Mouse (Mus musculus): ENCODE results near the gene Ccdc24.

Gene Ccdc24

DNA sequence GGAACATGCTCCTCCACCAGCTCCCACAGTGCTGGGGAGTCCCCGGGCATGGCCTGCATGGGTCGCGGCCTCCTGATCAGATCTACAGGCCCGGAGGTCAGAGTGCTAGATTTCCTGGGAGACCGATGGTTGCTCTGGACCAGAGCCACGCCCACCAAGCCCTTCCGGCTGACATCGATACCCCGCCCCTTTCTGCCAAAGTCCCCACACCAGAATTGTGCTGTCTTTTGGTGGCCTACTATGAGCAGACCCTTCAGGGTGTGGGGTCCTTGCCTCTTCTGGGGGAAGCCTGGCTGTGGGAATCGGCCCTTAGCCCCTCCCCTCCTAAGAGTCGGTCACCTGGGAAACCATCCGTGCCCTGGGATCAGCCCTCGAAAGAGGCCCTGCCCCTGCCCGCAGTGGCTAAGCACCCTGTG, at the start of gene Ccdc24:
Gene Ccdc24, minus strand, starts transcription at position 87 of the 416 bp plus-strand sequence.
- no peak for DNase-seq (ENCODE audit: low read depth, low spot score)

DNA sequence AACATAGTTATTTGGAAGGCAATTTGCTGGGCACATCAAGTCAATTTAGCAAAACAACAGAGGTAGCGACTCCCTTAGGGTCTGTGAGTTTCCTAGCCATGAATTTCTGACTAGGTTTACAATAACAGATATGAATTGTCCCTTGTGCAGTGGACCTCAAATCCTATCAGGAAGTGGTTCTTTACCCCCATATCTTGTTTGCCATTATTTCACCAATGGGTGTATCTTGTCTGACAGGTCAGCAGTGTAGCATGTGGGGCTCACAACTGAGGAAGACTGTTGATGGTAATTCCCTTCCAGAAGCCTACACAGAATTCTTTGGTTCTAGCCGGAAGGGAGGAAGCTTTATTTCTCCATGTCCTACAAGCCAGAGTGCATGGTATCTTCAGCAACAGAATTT, 49.0 kb upstream of the Ccdc24 start:
- DNase-seq (ENCODE audit: low read depth, low spot score): no peak

DNA sequence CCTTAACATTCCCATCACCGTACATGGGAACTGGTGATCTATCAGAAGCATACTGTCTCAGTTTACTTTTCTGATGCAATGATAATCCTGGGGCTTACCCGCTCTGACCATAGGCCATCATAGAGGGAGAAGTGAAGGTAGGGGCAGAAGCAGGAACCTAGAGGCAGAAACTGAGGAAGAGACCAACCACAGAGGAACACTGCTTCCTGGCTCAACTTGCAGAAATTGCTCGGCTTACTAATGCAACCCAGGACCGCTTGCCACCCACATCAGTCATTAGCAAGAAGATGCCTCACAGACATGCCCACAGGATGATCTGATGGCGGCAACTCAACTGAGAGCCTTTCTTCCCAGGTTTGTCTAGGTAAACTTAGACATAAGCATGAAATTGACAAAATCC, 46.4 kb upstream of the Ccdc24 start:
- no peak for DNase-seq (ENCODE audit: low read depth, low spot score)

DNA sequence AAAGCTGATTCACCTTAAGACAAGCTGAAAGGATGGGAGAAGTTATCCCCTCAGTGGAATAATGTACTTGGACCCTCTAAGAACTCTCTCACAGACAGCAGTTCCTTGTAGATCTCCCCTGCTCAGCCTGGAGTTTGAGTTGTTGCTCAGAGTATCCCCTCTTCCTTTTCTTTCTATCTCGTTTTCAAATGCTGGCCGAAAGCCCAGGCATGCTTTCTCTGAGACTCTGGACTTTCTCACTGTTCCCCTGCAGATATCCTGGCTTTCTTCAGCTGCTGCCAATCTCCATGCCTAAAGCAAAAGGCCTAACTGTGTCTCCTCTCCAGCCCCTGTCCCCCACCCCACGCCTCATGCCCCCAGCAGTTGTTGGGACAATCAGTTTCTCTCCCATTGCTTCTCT, 45.9 kb upstream of the Ccdc24 start:
- DNase-seq (ENCODE audit: low read depth, low spot score): no peak

DNA sequence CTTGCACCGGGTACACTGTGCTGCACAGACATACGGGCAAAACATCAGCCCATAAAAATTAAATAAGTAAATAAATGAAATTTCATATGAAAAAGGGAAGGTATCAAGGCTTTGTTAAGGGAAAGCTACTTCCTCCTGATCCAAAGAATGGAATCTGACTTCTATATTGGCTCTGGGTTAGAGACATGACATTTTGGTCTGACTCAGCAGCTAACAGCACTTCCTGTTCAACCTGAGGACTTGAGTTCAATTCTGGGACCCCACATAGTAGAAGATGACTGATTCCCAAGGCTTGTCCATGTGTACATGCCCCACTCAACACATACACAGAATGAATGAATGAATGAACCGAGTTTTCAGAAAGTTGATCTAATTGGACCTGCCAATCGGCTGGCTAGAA, 45.5 kb upstream of the Ccdc24 start:
- DNase-seq (ENCODE audit: low read depth, low spot score): no peak

DNA sequence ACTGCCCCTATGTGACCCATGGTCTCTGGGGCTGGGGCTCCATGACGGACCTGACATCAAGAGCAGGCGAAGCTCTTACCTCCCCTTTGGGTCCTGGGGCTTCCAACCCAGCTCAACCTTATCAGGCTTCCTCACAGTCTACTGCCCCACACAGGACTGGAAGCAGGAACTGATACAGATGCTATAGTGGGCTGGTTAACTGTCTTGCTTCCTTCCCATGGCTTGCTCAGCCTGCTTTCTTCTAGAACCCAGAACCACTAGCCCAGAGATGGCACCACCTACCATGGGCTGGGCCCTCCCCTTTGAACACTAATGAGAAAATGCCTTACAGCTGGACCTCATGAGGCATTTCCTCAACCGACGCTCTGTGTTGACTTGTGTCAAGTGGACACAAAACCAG, 45.0 kb upstream of the Ccdc24 start:
- DNase-seq (ENCODE audit: low read depth, low spot score): no peak

DNA sequence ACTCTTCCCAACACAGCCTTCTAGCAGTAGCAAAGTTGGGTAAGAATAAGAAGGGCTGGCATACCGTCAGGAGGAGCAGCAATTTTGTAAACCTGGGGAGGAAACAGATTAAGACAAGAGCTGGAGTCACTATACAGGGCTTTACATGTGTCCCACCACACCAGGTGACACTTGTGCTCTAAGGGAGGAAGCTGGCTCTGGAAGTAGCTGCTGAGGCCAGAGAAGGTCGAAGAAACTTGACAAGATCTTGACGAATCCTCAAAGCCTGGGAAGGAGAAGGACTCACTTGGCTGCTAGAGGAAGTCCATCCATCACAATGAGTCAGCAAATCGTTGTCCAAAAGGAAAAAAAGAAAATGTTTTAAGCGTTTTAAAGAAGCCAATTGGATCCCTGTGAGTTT, 44.0 kb upstream of the Ccdc24 start:
- peak; percentile 47 for DNase-seq (ENCODE audit: low read depth, low spot score)

DNA sequence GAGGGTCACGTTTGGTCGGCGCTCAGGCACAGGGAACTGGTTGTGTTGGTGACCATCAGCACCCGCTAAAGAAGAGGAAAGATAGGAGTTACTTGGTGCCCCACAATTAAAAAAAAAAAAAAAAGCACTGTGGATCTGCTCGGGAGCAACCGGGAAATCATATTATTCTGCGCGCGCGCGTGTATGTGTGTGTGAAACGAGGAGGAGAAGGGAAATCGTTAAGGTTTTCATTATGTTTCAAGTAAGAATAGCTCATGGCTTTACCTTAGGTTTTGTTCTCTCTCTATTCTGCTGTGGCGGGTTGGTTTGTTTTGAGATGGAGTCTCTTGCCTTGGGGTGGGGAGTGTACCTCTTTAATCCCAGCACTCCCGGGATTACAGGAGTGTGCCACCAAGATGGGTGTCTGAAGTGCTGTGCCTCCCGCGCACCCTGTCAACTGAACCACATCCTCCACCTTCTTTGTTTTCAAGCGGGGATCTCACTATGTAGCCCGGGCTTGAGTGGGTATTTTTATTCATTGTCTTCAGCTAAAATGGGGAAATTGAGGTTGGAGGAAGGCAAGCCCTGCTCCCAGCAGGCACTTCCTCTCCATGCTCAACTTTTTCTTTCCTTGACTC, 43.2 kb upstream of the Ccdc24 start:
- peak; percentile 31 for DNase-seq (ENCODE audit: low read depth, low spot score)

DNA sequence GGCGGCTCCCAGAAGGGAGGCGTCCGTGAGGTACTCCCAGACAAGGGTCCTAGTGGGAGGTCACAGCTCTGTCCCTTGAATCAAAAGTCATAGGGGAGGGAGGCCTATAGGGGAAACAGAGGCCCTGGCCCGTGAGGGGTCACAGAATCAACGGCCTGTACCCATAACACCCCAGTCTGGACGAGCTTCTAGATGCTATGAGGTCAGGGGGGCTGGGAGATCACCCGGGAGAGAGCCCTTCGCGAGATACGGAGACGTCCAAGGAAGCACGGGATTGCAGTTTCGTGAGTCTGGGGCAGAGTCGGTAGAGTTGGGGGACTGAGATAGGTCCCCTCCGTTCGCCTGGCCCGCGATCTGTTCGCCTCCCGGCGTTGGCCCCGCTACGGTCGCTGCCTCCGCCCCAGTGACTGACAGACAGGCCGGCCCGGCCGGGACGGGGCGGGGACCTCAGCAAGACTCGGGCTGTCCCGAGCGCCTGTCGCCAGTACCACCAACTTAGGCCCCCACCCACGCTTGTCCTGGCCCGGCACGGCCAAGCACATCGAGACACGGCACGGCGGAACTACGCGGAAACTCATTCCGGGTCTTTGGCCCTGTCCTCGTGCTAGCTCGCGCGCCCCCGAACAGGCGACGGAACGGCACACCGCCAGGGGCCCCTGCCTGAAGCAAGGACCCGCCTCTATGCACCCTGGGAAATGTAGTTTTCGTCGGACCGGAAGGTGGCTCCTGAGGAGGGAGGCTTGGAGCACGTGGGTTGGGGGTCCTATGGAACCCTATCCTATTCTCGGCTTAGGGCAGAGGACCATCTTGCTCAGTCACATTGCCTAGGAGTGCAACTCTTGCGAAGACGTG, 42.5 kb upstream of the Ccdc24 start, which contains the start of gene Ipo13:
Gene Ipo13, minus strand, starts transcription at position 409 of the 852 bp plus-strand sequence.
- peak; percentile 88 for DNase-seq (ENCODE audit: low read depth, low spot score)

DNA sequence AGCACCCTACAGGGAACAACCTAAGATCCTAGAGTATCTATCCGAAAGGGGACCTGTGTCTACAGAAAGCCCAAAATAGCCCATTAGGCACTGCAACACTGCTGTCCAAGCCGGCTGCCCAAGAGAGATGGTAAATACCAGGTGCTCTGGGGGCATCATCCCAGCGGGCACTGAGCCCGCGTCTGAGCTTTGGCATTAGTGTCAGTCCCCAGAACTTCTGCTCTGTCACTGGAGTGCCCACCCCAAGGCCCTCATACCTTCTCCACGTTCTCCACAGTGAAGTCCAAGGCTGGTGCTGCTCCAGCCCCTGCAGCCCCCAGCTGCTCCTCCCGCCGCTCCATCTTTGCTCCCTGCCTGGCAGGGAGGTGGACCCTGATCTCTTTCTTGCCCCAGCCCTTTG, 41.7 kb upstream of the Ccdc24 start:
- no peak for DNase-seq (ENCODE audit: low read depth, low spot score)

DNA sequence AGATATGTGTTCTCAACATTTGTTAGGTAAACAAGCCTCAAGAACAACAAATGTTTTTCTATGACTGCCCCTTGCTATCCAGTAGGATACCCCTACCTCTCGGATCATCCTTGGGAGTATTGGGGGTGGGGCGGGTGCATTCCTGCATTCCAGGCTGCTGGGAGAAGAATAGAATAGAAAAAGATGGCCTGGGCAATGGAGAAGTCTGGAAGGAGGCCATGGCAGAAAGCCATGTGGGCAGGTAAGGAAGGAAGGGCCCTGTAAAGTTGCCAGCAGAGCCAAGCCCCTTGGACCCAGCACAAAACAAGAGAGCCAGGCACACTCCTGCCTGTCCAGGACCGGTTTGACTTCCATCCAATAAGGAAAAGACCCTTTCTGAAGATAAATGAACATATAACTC, 41.1 kb upstream of the Ccdc24 start:
- peak; percentile 49 for DNase-seq (ENCODE audit: low read depth, low spot score)

DNA sequence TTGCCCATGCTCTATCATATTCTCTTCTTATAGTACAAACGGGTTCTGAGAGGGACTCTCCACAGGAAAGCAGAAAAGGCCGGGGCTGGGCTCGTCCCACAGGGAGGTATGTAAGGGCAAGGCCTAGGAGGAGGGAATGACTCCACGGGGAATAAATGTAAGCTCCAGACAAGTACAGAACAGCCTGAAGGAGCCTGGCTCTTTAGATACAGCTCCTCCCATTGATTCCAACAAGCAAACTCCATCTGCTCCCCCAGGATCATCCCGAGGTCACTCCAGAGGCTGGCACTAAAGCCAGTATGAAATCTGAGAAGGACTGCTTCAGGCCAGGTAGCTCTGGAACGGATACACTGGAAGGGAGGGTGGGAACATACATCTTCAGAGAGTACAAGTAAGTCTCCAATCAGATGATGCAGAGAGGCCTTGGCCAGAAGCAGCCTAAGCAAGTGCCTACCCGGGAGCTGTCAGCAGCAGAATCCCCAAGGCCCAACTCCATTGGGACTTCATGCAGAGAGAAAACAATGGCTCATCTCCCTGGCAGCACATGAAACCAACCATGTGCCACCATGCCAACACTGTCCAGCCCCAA, 40.4 kb upstream of the Ccdc24 start:
- peak; percentile 70 for DNase-seq (ENCODE audit: low read depth, low spot score)

DNA sequence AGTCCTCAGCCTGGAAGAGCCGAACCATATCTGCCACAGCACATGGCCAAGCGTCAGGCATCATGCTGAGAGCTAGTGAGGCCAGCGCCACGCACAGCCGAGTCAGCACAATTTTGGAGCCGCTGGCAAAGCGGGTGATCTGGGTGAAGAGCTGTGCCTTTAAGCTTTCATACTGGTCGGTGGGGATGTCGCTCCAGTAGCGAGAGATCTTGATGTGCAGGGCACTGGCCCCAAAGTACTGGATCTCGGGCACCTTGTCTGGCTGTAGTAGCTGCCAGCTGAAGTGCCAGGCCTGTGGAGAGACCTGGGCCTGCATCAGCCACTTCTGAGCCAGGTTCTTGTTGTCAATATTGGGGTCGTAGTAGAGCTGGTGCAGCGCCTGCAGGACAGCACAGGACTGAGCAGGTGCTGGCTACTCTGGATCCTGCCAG, 39.8 kb upstream of the Ccdc24 start:
- DNase-seq (ENCODE audit: low read depth, low spot score): no peak

DNA sequence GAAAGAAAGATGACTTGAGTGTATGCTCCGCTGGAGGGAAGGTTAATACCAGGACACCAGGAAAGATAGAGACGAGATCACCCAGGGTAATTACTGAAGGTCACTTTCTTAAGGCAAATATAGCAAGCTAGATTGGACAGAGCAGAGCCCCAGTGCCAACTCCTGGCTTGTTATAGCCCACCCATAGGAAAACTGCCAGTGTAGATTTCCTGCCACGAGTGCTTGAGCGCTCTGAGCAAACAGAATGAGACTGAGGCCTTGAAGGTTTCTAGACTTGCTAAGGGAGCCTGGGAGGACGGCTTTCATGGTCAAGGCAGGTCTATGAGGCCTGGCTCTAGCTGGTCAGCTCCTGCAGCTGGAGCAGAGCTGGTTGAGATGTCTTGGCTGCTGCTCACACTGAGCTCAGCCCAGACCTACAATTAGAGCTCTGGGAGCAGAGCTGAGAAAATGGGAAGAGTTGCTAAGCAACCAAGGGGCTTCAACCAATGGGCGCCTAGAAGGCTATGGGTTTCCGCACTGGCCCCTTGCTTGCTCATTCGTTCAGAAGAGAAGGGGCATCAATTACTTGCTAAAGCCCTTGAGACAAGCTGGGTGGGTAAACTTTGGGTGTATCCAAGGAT, 36.6 kb upstream of the Ccdc24 start:
- DNase-seq (ENCODE audit: low read depth, low spot score): no peak

DNA sequence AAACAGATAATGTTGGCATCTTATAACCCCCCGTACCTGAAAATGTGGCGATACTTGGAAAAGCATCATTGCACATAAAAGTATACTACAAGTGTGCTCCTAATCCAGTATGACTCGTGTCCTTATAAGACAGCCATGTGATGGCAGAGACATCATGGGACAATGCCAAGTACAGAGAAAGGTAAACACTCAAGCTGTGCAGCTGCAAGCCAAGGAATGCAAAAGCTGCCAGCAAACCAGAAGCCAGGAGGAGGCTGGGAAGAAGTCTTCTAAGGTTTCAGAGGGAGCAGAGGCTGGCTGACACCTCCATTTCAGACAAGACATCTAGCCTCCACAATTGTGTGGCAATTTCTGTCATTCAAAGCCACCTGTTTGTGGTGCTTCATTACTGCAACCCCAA, 33.8 kb upstream of the Ccdc24 start:
- DNase-seq (ENCODE audit: low read depth, low spot score): peak; percentile 79

DNA sequence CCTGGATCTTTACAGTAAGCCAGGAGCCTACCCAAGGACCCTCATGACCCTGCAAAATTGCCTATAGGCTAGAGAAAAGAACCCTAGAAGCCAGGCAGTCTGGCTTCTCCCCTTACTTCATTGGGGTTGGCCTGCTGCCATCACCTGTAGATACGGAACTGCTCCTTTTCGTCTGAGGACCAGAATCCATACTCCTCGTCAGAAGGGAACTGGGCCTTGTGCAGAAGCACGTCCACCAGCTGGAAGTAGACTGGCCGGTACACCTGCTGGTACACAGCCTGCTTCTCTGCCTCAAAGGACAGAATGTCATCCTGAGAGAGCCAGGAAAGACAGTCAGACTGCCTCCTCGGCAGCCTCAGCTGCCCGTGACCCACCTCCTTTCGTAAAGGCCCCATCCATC, 32.4 kb upstream of the Ccdc24 start:
- DNase-seq (ENCODE audit: low read depth, low spot score): no peak

DNA sequence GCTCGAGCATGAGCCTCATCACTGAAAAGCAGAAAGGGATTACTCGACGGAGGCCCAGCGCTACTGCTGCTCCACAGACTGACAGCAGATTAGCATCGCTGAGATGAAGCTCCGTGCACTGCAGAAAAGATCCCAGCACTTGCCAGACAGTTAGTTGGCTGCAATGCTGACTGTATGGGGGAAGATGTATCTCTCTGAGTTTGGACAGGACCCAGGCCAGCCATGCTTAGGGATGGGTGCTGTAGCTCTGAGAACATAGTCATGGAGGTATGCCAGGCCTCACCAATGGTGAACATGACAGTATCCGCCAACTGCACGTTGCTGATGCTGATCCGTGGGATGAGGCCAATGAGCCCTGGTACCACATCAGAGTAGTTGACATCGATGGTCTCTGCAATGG, 31.7 kb upstream of the Ccdc24 start:
- no peak for DNase-seq (ENCODE audit: low read depth, low spot score)

DNA sequence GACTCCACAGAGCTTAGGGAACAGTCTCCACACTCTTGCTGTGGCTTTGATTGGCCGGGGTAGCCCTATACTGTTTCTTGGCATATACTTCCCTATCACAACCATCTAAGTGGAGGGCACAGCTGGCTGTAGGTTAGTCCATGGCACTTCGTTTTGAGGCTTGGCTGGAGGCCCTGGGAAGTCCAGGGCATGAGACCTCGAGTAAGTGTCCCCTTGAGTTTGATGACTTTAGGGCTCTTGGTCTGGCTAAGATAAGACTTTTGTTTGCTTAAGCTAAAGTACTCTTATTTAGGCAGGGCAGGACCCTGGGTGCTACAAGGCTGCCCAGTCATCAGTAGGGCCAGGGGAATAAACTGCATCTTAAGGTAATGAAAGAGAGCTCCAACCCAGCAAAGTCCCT, 25.8 kb upstream of the Ccdc24 start:
- DNase-seq (ENCODE audit: low read depth, low spot score): no peak

DNA sequence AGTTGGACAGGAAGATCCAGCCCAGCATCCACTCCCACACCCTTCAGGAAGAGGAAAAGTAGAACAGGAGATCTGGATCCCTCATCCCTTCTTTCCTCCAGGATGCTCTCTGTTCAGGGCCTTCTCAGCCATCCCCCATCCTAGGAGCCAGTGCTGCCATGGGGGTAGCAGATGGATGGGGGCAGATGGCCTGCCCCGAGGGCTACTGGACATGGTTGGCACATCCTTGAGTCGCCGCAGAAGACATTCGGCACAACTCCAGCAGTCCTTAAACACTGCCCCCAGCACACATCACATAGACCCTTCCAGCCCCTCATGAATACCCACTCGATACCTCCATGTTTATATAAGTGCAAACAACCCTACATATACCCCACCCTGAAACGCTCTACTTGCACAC, 23.7 kb upstream of the Ccdc24 start:
- DNase-seq (ENCODE audit: low read depth, low spot score): no peak

DNA sequence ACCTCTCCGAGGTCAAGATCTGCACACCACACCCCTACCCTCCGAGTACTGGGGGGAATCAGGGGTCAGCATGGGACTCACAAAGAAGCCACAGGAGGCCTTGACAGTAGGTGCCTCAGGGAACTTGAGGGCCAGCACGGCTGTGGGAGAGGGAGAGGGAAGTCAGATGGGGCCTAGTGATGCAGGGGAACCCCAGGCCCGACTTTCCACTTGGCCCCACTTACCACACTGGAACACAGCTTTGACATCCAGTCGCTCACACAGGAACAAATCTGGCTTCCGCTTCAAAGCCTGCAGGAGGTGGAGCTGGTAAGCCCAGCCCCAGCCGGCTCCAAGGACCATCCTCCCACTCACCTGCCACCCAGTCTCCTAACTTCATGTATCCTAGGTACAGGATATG, 23.0 kb upstream of the Ccdc24 start:
- no peak for DNase-seq (ENCODE audit: low read depth, low spot score)

DNA sequence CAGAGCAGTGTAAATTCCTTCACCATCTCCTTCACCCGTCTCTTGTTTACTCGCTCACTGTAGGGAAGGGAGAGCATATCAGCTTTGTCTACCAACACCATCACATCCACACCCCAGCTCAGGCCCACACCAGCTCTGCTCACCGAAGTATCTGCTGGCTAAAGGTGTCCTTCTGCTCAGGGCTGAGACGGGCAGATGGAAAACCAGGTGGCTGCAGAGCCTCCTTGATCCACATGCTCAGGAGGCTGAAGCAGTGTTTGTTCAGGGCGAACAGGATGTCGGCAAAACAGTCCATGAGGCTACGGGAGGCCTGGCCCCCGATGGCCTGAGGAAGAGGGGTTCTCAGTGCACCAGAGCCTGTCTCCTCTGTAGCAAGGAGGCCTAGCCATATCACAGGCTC, 22.2 kb upstream of the Ccdc24 start:
- DNase-seq (ENCODE audit: low read depth, low spot score): no peak

DNA sequence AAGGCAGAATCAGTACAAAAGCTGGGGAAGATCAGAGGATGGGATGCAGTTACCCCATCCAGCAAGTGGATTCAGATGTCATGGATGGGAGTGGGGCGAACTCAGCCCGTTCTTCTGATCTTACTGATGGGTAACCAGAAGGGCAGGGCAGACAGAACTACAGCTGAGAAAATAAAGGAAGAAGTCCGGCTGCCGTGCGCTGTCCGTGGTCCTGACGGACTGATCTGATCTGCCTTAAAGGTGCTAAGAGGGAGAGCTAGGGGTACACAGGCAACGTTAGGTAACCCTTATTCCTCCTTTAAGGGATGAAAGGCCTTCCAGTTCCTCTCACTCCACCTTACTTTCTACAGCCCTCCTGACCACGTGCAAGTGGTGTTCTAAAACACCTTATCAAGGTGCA, 21.0 kb upstream of the Ccdc24 start:
- peak; percentile 65 for DNase-seq (ENCODE audit: low read depth, low spot score)
